Mouse (Mus musculus) olfactory bulb, adult 2 months (tissue): ENCODE measurements around the gene Gfra1. TPM values are rescaled to one million over a fixed set of nuclear protein-coding genes. Genes with fewer than 3 reads are reported as not detected.

ENCODE experiments used
- H3K27ac ChIP-seq: fragments of 200-500 bp; 2 replicates; pipeline ENCODE4 v1.5.1; 2012; ENCODE audit warnings: low read depth, low read length; ENCODE audit not compliant: insufficient read depth
- H3K4me1 ChIP-seq: fragments of 200-500 bp; 2 replicates; pipeline ENCODE4 v1.6.1; 2012; ENCODE audit warnings: low read length; ENCODE audit not compliant: control insufficient read depth, insufficient read depth
- H3K4me3 ChIP-seq: fragments of 200-500 bp; 2 replicates; pipeline ENCODE4 v1.5.1; 2012; ENCODE audit warnings: mild to moderate bottlenecking, low read depth, low read length, moderate library complexity; ENCODE audit not compliant: insufficient read depth
- CTCF ChIP-seq: fragments of 200-500 bp; IDR thresholded peaks from 2 replicates; pipeline ENCODE4 v1.5.1; 2012; ENCODE audit warnings: low read depth, mild to moderate bottlenecking, low read length, moderate library complexity; ENCODE audit not compliant: insufficient read depth
- POLR2A ChIP-seq: fragments of 200-500 bp; IDR thresholded peaks from 2 replicates; pipeline ENCODE4 v1.6.1; 2012; ENCODE audit warnings: mild to moderate bottlenecking, low read depth, low read length, moderate library complexity; ENCODE audit not compliant: insufficient read depth
- WGBS: fragments of 180-500 bp; shearing (Covaris S2); methylation state at CpG from one replicate; pipeline ENCODE4 v1.1.7; 2018; 5-methylcytosine and 5-hydroxymethylcytosine counted together
- polyA plus RNA-seq: library from polyadenylated mRNA; stranded (reverse); fragments of >200 nt; gene quantifications from 2 replicates; pipeline ENCODE4 v1.2.4, GENCODE M21; 2012; ENCODE audit warnings: low replicate concordance; ENCODE audit not compliant: missing spikeins, insufficient read depth, insufficient read length

Gene Gfra1
- polyA plus RNA-seq, 1 experiment: not detected

DNA sequence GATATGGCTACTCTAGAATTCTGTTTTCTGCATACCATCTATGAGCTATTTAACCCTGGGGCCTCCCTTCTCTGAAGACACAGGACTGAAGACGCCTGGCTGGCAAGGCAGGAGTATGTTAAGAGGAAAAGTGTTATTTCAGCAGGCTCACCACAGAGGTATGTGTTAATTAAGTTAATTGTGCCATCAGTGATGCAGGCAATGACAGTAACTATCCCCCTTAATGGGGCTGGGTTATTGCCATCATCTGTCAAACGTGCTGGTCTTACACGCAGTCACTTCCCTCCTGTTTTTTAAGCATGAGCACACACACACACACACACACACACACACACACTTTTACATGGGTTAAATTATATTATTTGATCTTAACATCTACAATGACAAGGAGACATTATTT lies 8.0 kb upstream of the Gfra1 start:
- no peaks in the 10 kb centered on the region for H3K4me1 ChIP-seq
- H3K4me3 ChIP-seq: no peak overlapping the region
- WGBS: 71% methylated on average over 3 of the region's 3 CpGs
- no peak overlapping the region for H3K27ac ChIP-seq
- no peak for TF ChIP-seq POLR2A
- no peak for TF ChIP-seq CTCF

DNA sequence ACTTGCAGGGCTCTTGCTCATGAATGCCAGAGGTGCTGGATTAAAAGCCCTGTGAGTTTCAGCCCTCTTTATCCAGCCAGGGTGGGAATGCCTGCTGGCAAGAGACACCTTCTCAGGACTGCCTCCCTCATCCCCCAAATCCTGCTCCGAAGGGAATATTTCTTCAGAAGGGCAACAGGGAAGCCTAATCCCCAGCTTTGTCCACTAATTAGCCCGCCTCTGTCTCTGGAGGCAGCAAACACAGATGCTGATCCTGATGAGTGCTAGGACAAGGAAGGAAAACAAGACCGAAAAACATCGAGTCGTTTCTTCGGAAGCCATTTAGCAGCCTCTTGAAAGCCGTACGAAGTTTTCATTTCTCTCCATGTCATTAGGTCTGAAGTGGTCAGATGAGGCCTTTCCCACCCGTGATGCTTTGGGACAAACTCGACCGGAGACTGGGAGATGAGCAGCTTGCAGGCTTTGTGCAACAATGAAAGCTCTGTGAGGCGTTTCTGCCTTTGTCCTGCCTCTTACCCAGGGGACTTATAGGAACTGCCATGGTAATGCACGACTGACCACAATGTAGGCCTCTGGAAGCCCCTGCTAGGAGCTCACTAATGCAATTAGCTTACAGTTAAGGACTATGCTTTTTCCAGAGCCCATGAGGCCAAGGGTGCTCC lies 4.8 kb upstream of the Gfra1 start:
- no peak overlapping the region for H3K27ac ChIP-seq
- no peak for TF ChIP-seq CTCF
- no peak for TF ChIP-seq POLR2A
- H3K4me3 ChIP-seq: no peak overlapping the region
- H3K4me1 ChIP-seq: peaks cover 5% of the 10 kb centered on the region
- WGBS: 53% methylated on average over 13 of the region's 13 CpGs

DNA sequence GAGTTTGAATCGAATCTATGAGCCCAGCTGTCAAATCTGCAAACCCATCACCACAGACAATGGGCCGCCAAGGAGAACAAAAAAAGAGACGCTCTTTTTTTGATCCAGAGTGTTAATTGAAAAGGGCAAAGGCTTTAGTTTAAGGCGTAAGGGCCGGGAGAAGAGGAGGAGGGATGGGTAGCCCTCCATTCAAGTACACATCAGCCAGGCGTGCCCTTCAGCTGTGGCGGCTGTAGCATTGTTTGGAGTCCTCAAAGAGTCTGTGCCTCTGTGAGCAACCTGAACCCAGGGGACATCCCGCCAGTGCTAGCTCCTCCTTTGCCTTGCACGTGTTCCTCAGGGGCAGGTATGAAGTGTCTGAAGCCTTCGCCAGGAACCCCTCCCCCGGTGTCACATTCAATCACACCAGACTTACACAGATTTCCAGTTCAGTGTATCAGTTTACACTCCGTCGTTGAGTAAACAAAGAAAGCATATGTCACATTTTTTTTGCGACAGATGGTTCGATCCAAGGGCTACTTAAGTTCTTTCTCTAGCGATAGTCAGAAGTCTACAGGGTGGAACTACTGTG lies 867 bp upstream of the Gfra1 start:
- TF ChIP-seq POLR2A: no peak
- TF ChIP-seq CTCF: no peak
- H3K27ac ChIP-seq: no peak overlapping the region

DNA sequence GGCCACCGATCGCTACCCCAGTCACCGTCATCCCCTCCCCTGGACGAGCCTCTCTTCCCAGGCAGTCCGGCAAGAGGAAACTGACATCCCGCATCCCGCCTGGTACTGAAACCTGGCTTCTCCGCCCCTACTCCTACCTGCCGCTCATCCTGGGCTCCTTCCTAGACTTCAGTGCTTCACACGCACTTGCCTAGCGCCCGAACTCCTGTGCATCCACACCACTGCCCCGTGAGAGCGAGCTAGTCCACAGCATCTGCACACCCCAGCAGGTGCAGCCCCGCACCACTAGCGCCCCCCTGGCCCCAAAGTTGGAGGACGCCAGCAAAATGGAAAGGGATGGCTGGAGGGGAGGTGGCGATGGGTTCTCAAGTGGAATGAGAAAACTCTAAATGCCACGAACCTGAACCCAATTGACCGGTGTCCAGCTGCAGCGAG lies 631 bp downstream of the Gfra1 start:
- no peak for TF ChIP-seq POLR2A
- no peak for TF ChIP-seq CTCF
- H3K27ac ChIP-seq: no peak overlapping the region
- under 1% methylated on average over 21 of the region's 21 CpGs for WGBS
- peaks cover 20% of the 10 kb centered on the region for H3K4me1 ChIP-seq
- H3K4me3 ChIP-seq: peak overlapping the region; percentile 44

More for the DNA sequence above, 867 bp upstream of the Gfra1 start:
- Histone ChIP-seq H3K4me3 (no peak overlapping the region), H3K4me1 (peaks cover 20% of the 10 kb centered on the region)
- 27% methylated on average over 16 of the region's 16 CpGs for WGBS

DNA sequence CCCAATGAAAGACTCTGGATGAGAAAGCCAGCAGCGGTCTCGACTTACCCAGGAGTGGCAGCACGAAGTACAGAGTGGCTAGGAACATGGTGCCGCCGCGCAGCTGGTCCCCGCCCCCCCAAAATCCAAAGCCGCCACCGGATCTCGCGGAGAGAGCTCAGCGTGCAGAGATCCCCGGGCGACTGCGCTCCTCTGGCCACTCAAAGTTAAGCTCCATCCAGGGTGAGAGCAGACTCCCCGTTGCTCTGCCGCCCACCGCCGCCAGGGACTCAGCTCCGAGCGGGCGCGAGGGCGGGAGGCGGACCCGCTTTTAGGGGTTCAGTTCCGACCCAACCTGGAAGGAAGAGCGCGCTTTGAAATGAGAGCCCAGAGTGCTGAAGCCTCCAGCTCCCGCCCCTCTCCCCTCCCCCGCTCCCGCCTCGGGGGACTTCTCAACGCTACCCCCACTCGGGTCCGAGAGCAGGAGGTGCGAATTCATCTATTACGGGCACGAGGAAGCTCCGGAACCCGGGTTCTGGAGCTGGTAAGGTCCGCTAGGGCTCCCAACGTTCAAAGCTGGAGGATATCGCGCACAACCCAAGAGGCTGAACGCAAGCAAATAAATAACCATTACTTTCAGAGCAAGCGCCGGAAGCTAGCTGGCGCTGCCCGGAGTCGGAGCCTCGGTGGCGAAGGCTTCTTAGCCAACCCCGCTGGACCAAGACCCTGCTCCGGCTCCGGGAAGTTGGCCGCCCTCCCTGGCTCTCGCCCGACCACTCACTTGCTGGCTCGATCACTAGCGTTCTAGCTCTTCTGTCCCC lies 1.2 kb downstream of the Gfra1 start:
- TF ChIP-seq CTCF: peak; percentile 7; the same call in 1 of the 2 replicates
- no peak for TF ChIP-seq POLR2A
- Histone ChIP-seq H3K27ac (no peak overlapping the region), H3K4me1 (peaks cover 20% of the 10 kb centered on the region), H3K4me3 (peak overlapping the region; percentile 44)
- under 1% methylated on average over 61 of the region's 61 CpGs for WGBS

DNA sequence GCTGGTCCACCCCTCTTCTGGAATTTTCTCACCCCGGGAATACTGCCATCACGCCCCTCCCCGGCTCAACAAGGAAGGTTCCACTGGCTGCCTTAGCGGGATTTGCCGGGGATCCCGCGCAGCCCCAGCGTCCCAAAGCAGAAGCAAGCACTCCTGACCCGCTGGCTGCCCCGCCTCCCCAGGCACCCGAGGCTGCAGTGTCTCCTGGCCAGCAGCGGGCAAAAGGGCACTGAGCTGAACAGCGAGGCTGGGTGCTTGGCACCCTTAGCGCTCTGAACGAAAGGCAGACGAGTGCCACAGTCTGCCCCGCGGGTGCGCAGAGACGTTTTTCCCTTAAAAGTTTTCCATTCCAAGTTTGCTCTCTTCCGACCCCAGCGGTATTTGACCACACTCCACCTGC lies 2.1 kb downstream of the Gfra1 start:
- WGBS: 5% methylated on average over 22 of the region's 22 CpGs
- Histone ChIP-seq H3K4me3 (peak overlapping the region; percentile 44), H3K27ac (no peak overlapping the region), H3K4me1 (peaks cover 20% of the 10 kb centered on the region)
- TF ChIP-seq CTCF (no peak), POLR2A (no peak)

DNA sequence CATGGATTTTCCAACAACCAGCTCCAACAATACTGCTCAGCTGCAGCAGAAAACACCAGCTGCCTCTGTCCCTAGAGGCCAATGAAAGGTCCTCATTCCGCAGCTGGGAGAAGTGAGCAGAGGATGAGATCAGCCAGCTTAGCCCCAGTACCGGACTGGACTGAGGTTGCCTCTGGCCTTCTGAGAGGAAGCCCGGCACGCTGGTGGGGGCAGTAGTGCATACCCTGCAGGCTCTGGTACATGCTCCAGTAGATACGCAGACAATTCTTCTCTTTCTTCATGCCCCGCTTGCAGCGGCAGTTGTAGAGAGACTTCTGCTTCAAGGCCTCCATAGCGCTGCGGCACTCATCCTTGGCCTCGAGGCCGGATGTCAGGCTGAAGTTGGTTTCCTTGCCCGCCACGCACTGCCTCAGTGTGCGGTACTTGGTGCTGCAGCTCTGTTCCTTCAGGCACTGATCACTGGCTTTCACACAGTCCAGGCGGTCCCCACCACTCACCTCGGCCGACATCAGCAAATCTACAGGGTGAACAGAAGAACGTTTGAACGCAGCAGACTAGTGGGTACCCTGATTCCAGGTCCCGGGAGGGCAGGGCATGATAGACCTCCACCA lies 2.7 kb downstream of the Gfra1 start:
- 27% methylated on average over 20 of the region's 20 CpGs for WGBS
- TF ChIP-seq CTCF (no peak), POLR2A (no peak)
- Histone ChIP-seq H3K4me3 (peak overlapping the region; percentile 2; the same call in 1 of the 2 replicates), H3K27ac (no peak overlapping the region), H3K4me1 (peaks cover 20% of the 10 kb centered on the region)

DNA sequence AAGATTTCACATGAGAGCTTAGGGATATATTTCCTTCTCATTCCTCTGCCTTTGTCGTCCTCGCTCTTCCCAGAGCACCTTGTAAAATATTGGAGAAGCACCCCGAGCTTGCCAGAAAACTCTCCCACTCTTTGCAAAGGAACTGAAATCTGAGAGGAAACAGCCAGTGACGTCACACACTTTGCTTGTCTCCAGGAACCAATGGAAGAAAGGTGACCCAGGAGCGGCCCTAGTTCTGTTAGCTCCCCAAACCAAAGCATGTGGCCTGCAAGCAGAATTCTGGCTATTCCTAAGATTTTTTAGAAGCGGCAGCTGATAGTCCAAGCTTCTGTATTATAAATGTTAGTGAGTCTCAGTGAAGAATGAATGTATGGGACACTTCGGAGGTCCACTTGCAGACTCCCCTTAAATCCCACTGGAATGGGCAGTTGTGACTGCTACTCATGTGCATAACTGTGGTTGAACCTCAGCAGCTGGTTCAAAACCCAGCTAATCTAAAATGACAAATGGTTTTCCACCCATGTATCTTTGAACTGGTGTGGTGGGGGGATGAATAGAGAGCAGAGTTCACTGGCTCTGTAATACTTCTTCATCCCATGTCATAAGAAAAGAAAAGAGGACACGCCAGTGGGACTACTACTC lies 3.4 kb downstream of the Gfra1 start:
- no peak for TF ChIP-seq CTCF
- TF ChIP-seq POLR2A: no peak
- 86% methylated on average over 8 of the region's 8 CpGs for WGBS
- Histone ChIP-seq H3K4me1 (peaks cover 20% of the 10 kb centered on the region), H3K4me3 (no peak overlapping the region), H3K27ac (no peak overlapping the region)
